Mouse (Mus musculus) hindbrain, embryonic 12.5 days (tissue): Measurements from ENCODE around the gene Rbm14. TPM values are rescaled to one million over a fixed set of nuclear protein-coding genes. Genes with fewer than 3 reads are reported as not detected.

ENCODE experiments used
- ATAC-seq: fragments of 200-750 bp; cut with Nextera tagmentation; 2 replicates; pipeline ENCODE4 v1.8.0; 2017; ENCODE audit warnings: moderate TSS enrichment; ENCODE audit not compliant: low FRiP score
- H3K27ac ChIP-seq: fragments of 300-500 bp; sonication (generic); 2 replicates; pipeline ENCODE4 v1.5.1; 2016; ENCODE audit warnings: mild to moderate bottlenecking
- H3K27me3 ChIP-seq: fragments of 300-500 bp; sonication (generic); 2 replicates; pipeline ENCODE4 v1.6.1; 2016; ENCODE audit warnings: mild to moderate bottlenecking
- H3K36me3 ChIP-seq: fragments of 300-500 bp; sonication (generic); 2 replicates; pipeline ENCODE4 v1.6.1; 2016; ENCODE audit warnings: mild to moderate bottlenecking
- H3K4me1 ChIP-seq: fragments of 300-500 bp; sonication (generic); 2 replicates; pipeline ENCODE4 v1.6.1; 2016
- H3K4me2 ChIP-seq: fragments of 300-500 bp; sonication (generic); replicated peaks from 2 replicates; pipeline ENCODE4 v1.6.1; 2016; ENCODE audit warnings: mild to moderate bottlenecking
- H3K4me3 ChIP-seq: fragments of 300-500 bp; sonication (generic); 2 replicates; pipeline ENCODE4 v1.5.1; 2016; ENCODE audit warnings: mild to moderate bottlenecking
- H3K9ac ChIP-seq: fragments of 300-500 bp; sonication (generic); 2 replicates; pipeline ENCODE4 v1.6.1; 2016; ENCODE audit warnings: mild to moderate bottlenecking, moderate library complexity
- H3K9me3 ChIP-seq: fragments of 300-500 bp; sonication (generic); replicated peaks from 2 replicates; pipeline ENCODE4 v1.6.1; 2016; ENCODE audit warnings: mild to moderate bottlenecking
- WGBS: fragments of 180-500 bp; shearing (Covaris S2); methylation state at CpG from one replicate; pipeline ENCODE4 v1.1.7; 2016; 5-methylcytosine and 5-hydroxymethylcytosine counted together
- polyA plus RNA-seq: library from polyadenylated mRNA; unstranded; fragments of >200 nt; fragmentation: Nextera tagmentation; extraction: Ambion mirVana; gene quantifications from 2 replicates; pipeline ENCODE4 v1.2.1, GENCODE M21; 2016

Gene Rbm14
- polyA plus RNA-seq, 1 experiment from 2014 or later, result 97.9 TPM

- Histone ChIP-seq H3K36me3 (no peaks in the 10 kb centered on the region), H3K4me2 (peak overlapping the region; percentile 96), H3K9ac (peak overlapping the region; percentile 82), H3K27me3 (no peaks in the 10 kb centered on the region), H3K9me3 (no peaks in the 10 kb centered on the region), H3K4me3 (peak overlapping the region; percentile 81), H3K4me1 (peaks cover 22% of the 10 kb centered on the region), H3K27ac (peak overlapping the region; percentile 93; the same call in 1 of the 2 replicates)
- WGBS, result 0% methylated on average over 14 of the region's 14 CpGs
- ATAC-seq, result no peak
Observed at GRCm38 (mm10) chr19:4810309-4810708, 1.1 kb downstream of the Rbm14 start.

- no peak for ATAC-seq
Observed at GRCm38 (mm10) chr19:4803283-4803682, 8.2 kb downstream of the Rbm14 start.

GRCm38 (mm10) chr19:4802691-4803091 is 8.7 kb downstream of the Rbm14 start:
- Histone ChIP-seq H3K27me3 (no peaks in the 10 kb centered on the region), H3K9ac (no peak overlapping the region), H3K4me3 (no peak overlapping the region), H3K27ac (no peak overlapping the region), H3K36me3 (peaks cover 59% of the 10 kb centered on the region), H3K4me2 (no peak overlapping the region), H3K4me1 (peaks cover 9% of the 10 kb centered on the region; the same call in 1 of the 2 replicates), H3K9me3 (no peaks in the 10 kb centered on the region)
- no peak; the same call in 1 of the 2 replicates for ATAC-seq
- WGBS, result 90% methylated on average over 7 of the region's 7 CpGs

More at GRCm38 (mm10) chr19:4803283-4803682, 8.2 kb downstream of the Rbm14 start:
- Histone ChIP-seq H3K9me3 (no peaks in the 10 kb centered on the region), H3K27me3 (no peaks in the 10 kb centered on the region), H3K4me3 (no peak overlapping the region), H3K4me1 (peaks cover 15% of the 10 kb centered on the region), H3K27ac (no peak overlapping the region), H3K9ac (no peak overlapping the region), H3K4me2 (no peak overlapping the region), H3K36me3 (peaks cover 55% of the 10 kb centered on the region)
- 79% methylated on average over 10 of the region's 10 CpGs for WGBS

GRCm38 (mm10) chr19:4799083-4799482 is 12.4 kb downstream of the Rbm14 start:
- WGBS, result 96% methylated on average over 5 of the region's 5 CpGs

GRCm38 (mm10) chr19:4797846-4798245 is 13.6 kb downstream of the Rbm14 start:
- Histone ChIP-seq H3K27me3 (no peaks in the 10 kb centered on the region), H3K9me3 (no peaks in the 10 kb centered on the region), H3K4me1 (peaks cover 5% of the 10 kb centered on the region), H3K36me3 (peaks cover 53% of the 10 kb centered on the region), H3K27ac (no peak overlapping the region), H3K9ac (no peak overlapping the region), H3K4me3 (no peak overlapping the region), H3K4me2 (no peak overlapping the region)
- ATAC-seq, result no peak
- 98% methylated on average over 2 of the region's 2 CpGs for WGBS

More at GRCm38 (mm10) chr19:4799083-4799482, 12.4 kb downstream of the Rbm14 start:
- Histone ChIP-seq H3K27me3 (no peaks in the 10 kb centered on the region), H3K4me2 (no peak overlapping the region), H3K36me3 (peaks cover 65% of the 10 kb centered on the region), H3K9ac (no peak overlapping the region), H3K4me3 (no peak overlapping the region), H3K4me1 (peaks cover 13% of the 10 kb centered on the region), H3K9me3 (no peaks in the 10 kb centered on the region), H3K27ac (no peak overlapping the region)
- no peak for ATAC-seq

- 69% methylated on average over 1 of the region's 1 CpGs for WGBS
- Histone ChIP-seq H3K4me1 (peaks cover 20% of the 10 kb centered on the region), H3K27me3 (no peaks in the 10 kb centered on the region), H3K9me3 (no peaks in the 10 kb centered on the region), H3K4me3 (no peak overlapping the region), H3K36me3 (peaks cover 46% of the 10 kb centered on the region), H3K4me2 (no peak overlapping the region), H3K9ac (no peak overlapping the region), H3K27ac (no peak overlapping the region)
- no peak for ATAC-seq
Observed at GRCm38 (mm10) chr19:4795929-4796328, 15.5 kb downstream of the Rbm14 start.

GRCm38 (mm10) chr19:4793831-4794422 is 17.5 kb downstream of the Rbm14 start, which contains the start of gene Rbm4:
Rbm4 (minus strand) TSS chr19:4793901.
- no peaks in the 10 kb centered on the region for H3K27me3 ChIP-seq
- H3K36me3 ChIP-seq, result peaks cover 35% of the 10 kb centered on the region
- under 1% methylated on average over 31 of the region's 31 CpGs for WGBS
- H3K4me1 ChIP-seq, result peaks cover 39% of the 10 kb centered on the region
- peak; percentile 99 for ATAC-seq
- peak within 1 kb of the TSS; percentile 80 for H3K27ac ChIP-seq
- no peaks in the 10 kb centered on the region for H3K9me3 ChIP-seq
- H3K9ac ChIP-seq, result peak within 1 kb of the TSS; percentile 79
- peak within 1 kb of the TSS; percentile 68 for H3K4me2 ChIP-seq
- H3K4me3 ChIP-seq, result peak within 1 kb of the TSS; percentile 73

GRCm38 (mm10) chr19:4793281-4793830 is 18.1 kb downstream of the Rbm14 start:
- H3K36me3 ChIP-seq, result peaks cover 31% of the 10 kb centered on the region
- H3K4me3 ChIP-seq, result peak overlapping the region; percentile 73
- peak overlapping the region; percentile 68 for H3K4me2 ChIP-seq
- peak overlapping the region; percentile 79 for H3K9ac ChIP-seq
- ATAC-seq, result peak; percentile 57; the same call in 1 of the 2 replicates
- 3% methylated on average over 16 of the region's 16 CpGs for WGBS
- H3K27ac ChIP-seq, result peak overlapping the region; percentile 80
- H3K9me3 ChIP-seq, result no peaks in the 10 kb centered on the region
- peaks cover 40% of the 10 kb centered on the region for H3K4me1 ChIP-seq
- no peaks in the 10 kb centered on the region for H3K27me3 ChIP-seq

GRCm38 (mm10) chr19:4786313-4786712 is 25.1 kb downstream of the Rbm14 start:
- Histone ChIP-seq H3K9me3 (no peaks in the 10 kb centered on the region), H3K4me1 (peaks cover 33% of the 10 kb centered on the region), H3K4me3 (no peak overlapping the region), H3K27me3 (no peaks in the 10 kb centered on the region), H3K27ac (no peak overlapping the region), H3K9ac (no peak overlapping the region), H3K4me2 (no peak overlapping the region), H3K36me3 (peaks cover 72% of the 10 kb centered on the region)
- ATAC-seq, result no peak
- 97% methylated on average over 2 of the region's 2 CpGs for WGBS

GRCm38 (mm10) chr19:4785206-4785605 is 26.2 kb downstream of the Rbm14 start:
- peaks cover 67% of the 10 kb centered on the region for H3K36me3 ChIP-seq
- 94% methylated on average over 7 of the region's 7 CpGs for WGBS
- no peak overlapping the region for H3K4me2 ChIP-seq
- no peaks in the 10 kb centered on the region for H3K9me3 ChIP-seq
- H3K4me3 ChIP-seq, result no peak overlapping the region
- H3K27ac ChIP-seq, result no peak overlapping the region
- H3K9ac ChIP-seq, result no peak overlapping the region
- ATAC-seq, result no peak
- peaks cover 22% of the 10 kb centered on the region for H3K4me1 ChIP-seq
- no peaks in the 10 kb centered on the region for H3K27me3 ChIP-seq

- H3K4me2 ChIP-seq, result no peak overlapping the region
- no peaks in the 10 kb centered on the region for H3K27me3 ChIP-seq
- H3K27ac ChIP-seq, result no peak overlapping the region
- no peak overlapping the region for H3K4me3 ChIP-seq
- no peak overlapping the region for H3K9ac ChIP-seq
- no peaks in the 10 kb centered on the region for H3K9me3 ChIP-seq
- ATAC-seq, result no peak
- 91% methylated on average over 2 of the region's 2 CpGs for WGBS
- H3K36me3 ChIP-seq, result peaks cover 66% of the 10 kb centered on the region
- H3K4me1 ChIP-seq, result peaks cover 10% of the 10 kb centered on the region; the same call in 1 of the 2 replicates
Observed at GRCm38 (mm10) chr19:4782891-4783290, 28.5 kb downstream of the Rbm14 start.

- Histone ChIP-seq H3K9me3 (no peaks in the 10 kb centered on the region), H3K27ac (no peak overlapping the region), H3K27me3 (no peaks in the 10 kb centered on the region), H3K36me3 (peaks cover 67% of the 10 kb centered on the region), H3K4me2 (no peak overlapping the region), H3K9ac (no peak overlapping the region), H3K4me1 (no peaks in the 10 kb centered on the region), H3K4me3 (no peak overlapping the region)
- 89% methylated on average over 3 of the region's 3 CpGs for WGBS
- no peak for ATAC-seq
Observed at GRCm38 (mm10) chr19:4772785-4773184, 38.6 kb downstream of the Rbm14 start.
